Mouse (Mus musculus) heart, embryonic 14.5 days (tissue): ENCODE data around the gene Rai1. TPM values are rescaled to one million over a fixed set of nuclear protein-coding genes. Genes with fewer than 3 reads are reported as not detected.

Experiments used
- ATAC-seq: fragments of 200-750 bp; cut with Nextera tagmentation; 2 replicates; pipeline ENCODE4 v1.8.0; 2017; ENCODE audit warnings: low read depth, moderate TSS enrichment; ENCODE audit not compliant: insufficient number of reproducible peaks, insufficient read depth, low FRiP score
- H3K27ac ChIP-seq, 2 experiments: fragments of 200-500 bp in 1 of 2; fragments of 300-500 bp in 1 of 2; sonication (generic) in 1 of 2; replicated peaks in 1 of 2; 2 replicates each; pipeline ENCODE4 v1.5.1; 2012 to 2014; ENCODE audit warnings: low read depth in 2 of 2, low read length in 2 of 2, control low read depth in 1 of 2, mild to moderate bottlenecking in 1 of 2, mixed read lengths in 1 of 2; ENCODE audit not compliant: control insufficient read depth in 1 of 2, insufficient read depth in 1 of 2
- H3K27me3 ChIP-seq: fragments of 300-500 bp; sonication (generic); 2 replicates; pipeline ENCODE4 v1.6.1; 2014; ENCODE audit warnings: mild to moderate bottlenecking, low read length, control low read depth; ENCODE audit not compliant: control insufficient read depth, insufficient read depth
- H3K36me3 ChIP-seq: fragments of 300-500 bp; sonication (generic); 2 replicates; pipeline ENCODE4 v1.6.1; 2014; ENCODE audit warnings: mild to moderate bottlenecking, control low read depth, low read length, mixed read lengths; ENCODE audit not compliant: control insufficient read depth, insufficient read depth
- H3K4me1 ChIP-seq, 2 experiments: fragments of 200-500 bp in 1 of 2; fragments of 300-500 bp in 1 of 2; sonication (generic) in 1 of 2; 2 replicates each; pipeline ENCODE4 v1.6.1; 2012 to 2014; ENCODE audit warnings: low read length in 2 of 2, control low read depth in 1 of 2, mixed read lengths in 1 of 2; ENCODE audit not compliant: control insufficient read depth in 2 of 2, insufficient read depth in 2 of 2
- H3K4me2 ChIP-seq: fragments of 300-500 bp; sonication (generic); 2 replicates; pipeline ENCODE4 v1.6.1; 2014; ENCODE audit warnings: mild to moderate bottlenecking, low read length
- H3K4me3 ChIP-seq, 2 experiments: fragments of 200-500 bp in 1 of 2; fragments of 300-500 bp in 1 of 2; sonication (generic) in 1 of 2; 2 replicates each; pipeline ENCODE4 v1.5.1; 2012 to 2014; ENCODE audit warnings: low read length in 2 of 2, mild to moderate bottlenecking in 2 of 2, control low read depth in 1 of 2, low read depth in 1 of 2, moderate library complexity in 1 of 2; ENCODE audit not compliant: control insufficient read depth in 1 of 2, insufficient read depth in 1 of 2
- H3K9ac ChIP-seq: fragments of 300-500 bp; sonication (generic); 2 replicates; pipeline ENCODE4 v1.6.1; 2014; ENCODE audit warnings: mild to moderate bottlenecking, low read length
- H3K9me3 ChIP-seq: fragments of 300-500 bp; sonication (generic); 2 replicates; pipeline ENCODE4 v1.6.1; 2016; ENCODE audit warnings: low read length, control low read depth; ENCODE audit not compliant: control insufficient read depth
- WGBS: fragments of 180-500 bp; shearing (Covaris S2); extraction: QIAGEN DNeasy Blood & Tissue Kit; methylation state at CpG from one replicate; pipeline ENCODE4 v1.1.7; 2014; 5-methylcytosine and 5-hydroxymethylcytosine counted together
- polyA plus RNA-seq: library from polyadenylated mRNA; unstranded; fragments of >200 nt; fragmentation: Nextera tagmentation; extraction: Ambion mirVana; gene quantifications from 2 replicates; pipeline ENCODE4 v1.2.1, GENCODE M21; 2014

Gene Rai1
- polyA plus RNA-seq, 1 experiment from 2014 or later, result 19.0 TPM

GRCm38 (mm10) chr11:60094909-60095810 is 9.7 kb upstream of the Rai1 start:
- Histone ChIP-seq H3K4me1 (peaks cover 38 to 54% of the 10 kb centered on the region in 2 experiments), H3K9me3 (no peaks in the 10 kb centered on the region), H3K27me3 (no peaks in the 10 kb centered on the region), H3K27ac (no peak overlapping the region), H3K9ac (no peak overlapping the region), H3K36me3 (no peaks in the 10 kb centered on the region), H3K4me2 (no peak overlapping the region), H3K4me3 (no peak overlapping the region)
- WGBS, result 48% methylated on average over 9 of the region's 9 CpGs
- no peak for ATAC-seq

GRCm38 (mm10) chr11:60099555-60100186 is 5.1 kb upstream of the Rai1 start:
- no peak overlapping the region for H3K4me2 ChIP-seq
- no peak overlapping the region for H3K27ac ChIP-seq
- no peak overlapping the region for H3K4me3 ChIP-seq
- no peaks in the 10 kb centered on the region for H3K27me3 ChIP-seq
- no peak overlapping the region for H3K9ac ChIP-seq
- no peak for ATAC-seq
- no peaks in the 10 kb centered on the region for H3K36me3 ChIP-seq
- no peaks in the 10 kb centered on the region for H3K9me3 ChIP-seq
- WGBS, result 39% methylated on average over 8 of the region's 8 CpGs
- H3K4me1 ChIP-seq, result peaks cover 20 to 38% of the 10 kb centered on the region in 2 experiments

- 71% methylated on average over 4 of the region's 4 CpGs for WGBS
- Histone ChIP-seq H3K9me3 (no peaks in the 10 kb centered on the region), H3K4me1 (peaks cover 9 to 27% of the 10 kb centered on the region in 2 experiments; a peak in 3 of 4 replicates), H3K4me2 (no peak overlapping the region), H3K36me3 (no peaks in the 10 kb centered on the region), H3K9ac (no peak overlapping the region), H3K4me3 (no peak overlapping the region), H3K27me3 (no peaks in the 10 kb centered on the region), H3K27ac (peak overlapping the region; percentile 23 to 53; a peak in 2 of 4 replicates)
- ATAC-seq, result no peak
These were observed 3.8 kb upstream of the Rai1 start for GRCm38 (mm10) chr11:60100827-60101555.

GRCm38 (mm10) chr11:60101986-60102385 is 2.8 kb upstream of the Rai1 start:
- Histone ChIP-seq H3K36me3 (no peaks in the 10 kb centered on the region), H3K4me3 (no peak overlapping the region), H3K9me3 (no peaks in the 10 kb centered on the region), H3K4me2 (no peak overlapping the region), H3K27me3 (no peaks in the 10 kb centered on the region), H3K4me1 (peaks cover 13 to 27% of the 10 kb centered on the region in 2 experiments), H3K27ac (no peak overlapping the region), H3K9ac (no peak overlapping the region)
- no peak for ATAC-seq
- 77% methylated on average over 4 of the region's 4 CpGs for WGBS

GRCm38 (mm10) chr11:60102664-60103063 is 2.1 kb upstream of the Rai1 start:
- H3K4me1 ChIP-seq, result peaks cover 15 to 33% of the 10 kb centered on the region in 2 experiments
- peak overlapping the region in 1 of 2 experiments; percentile 16; a peak in 2 of 4 replicates for H3K27ac ChIP-seq
- no peak for ATAC-seq
- no peak overlapping the region for H3K4me3 ChIP-seq
- 39% methylated on average over 6 of the region's 6 CpGs for WGBS
- H3K27me3 ChIP-seq, result no peaks in the 10 kb centered on the region
- no peaks in the 10 kb centered on the region for H3K36me3 ChIP-seq
- H3K4me2 ChIP-seq, result no peak overlapping the region
- no peaks in the 10 kb centered on the region for H3K9me3 ChIP-seq
- H3K9ac ChIP-seq, result no peak overlapping the region

- no peaks in the 10 kb centered on the region for H3K27me3 ChIP-seq
- WGBS, result 92% methylated on average over 7 of the region's 7 CpGs
- no peak for ATAC-seq
- no peaks in the 10 kb centered on the region for H3K9me3 ChIP-seq
- no peak overlapping the region for H3K4me3 ChIP-seq
- no peak overlapping the region for H3K27ac ChIP-seq
- H3K4me2 ChIP-seq, result no peak overlapping the region
- H3K36me3 ChIP-seq, result no peaks in the 10 kb centered on the region
- H3K9ac ChIP-seq, result no peak overlapping the region
- peaks cover 24 to 42% of the 10 kb centered on the region in 2 experiments for H3K4me1 ChIP-seq
These were observed 1.2 kb upstream of the Rai1 start for GRCm38 (mm10) chr11:60103567-60103966.
